Mouse (Mus musculus): ENCODE measurements around the gene Pkd1l2. TPM values are rescaled to one million over a fixed set of nuclear protein-coding genes. Genes with fewer than 3 reads are reported as not detected.

The Pkd1l2 gene
- polyA plus RNA-seq, 1 experiment from 2014 or later, result 0.19 TPM

DNA sequence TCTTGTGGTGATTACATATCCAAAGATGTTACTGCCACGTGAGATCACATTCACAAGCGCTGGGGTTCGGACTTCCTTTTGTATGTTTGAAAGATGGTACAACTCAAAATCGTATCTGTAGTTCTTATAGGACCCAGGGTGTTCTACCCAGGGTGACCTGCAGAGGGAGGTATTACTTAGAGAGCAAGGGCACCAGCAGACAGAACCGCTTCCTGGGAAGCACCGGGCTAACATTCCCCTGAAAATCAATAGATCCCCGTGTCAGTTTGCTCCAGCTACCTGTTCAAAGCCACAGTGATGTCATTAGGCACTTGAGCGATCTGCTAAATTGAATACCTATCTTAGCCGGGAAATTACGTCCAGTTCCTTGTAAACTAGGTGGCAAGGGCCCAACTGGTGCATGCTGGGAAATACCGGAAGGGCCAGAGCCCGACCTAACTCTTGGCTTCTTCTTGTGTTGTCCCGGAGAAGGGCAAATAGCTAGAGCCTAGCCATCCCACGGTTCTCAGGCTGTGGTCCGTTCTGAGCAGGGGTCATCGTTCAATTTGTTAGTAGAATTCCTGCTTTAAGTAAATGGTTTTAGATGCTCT lies 27.6 kb upstream of the Pkd1l2 start:
- 57% methylated on average over 16 of the region's 16 CpGs for WGBS
- no peaks in the 10 kb centered on the region for H3K9me3 ChIP-seq (replicated peaks)
- H3K4me3 ChIP-seq (replicated peaks), result no peak overlapping the region
- ATAC-seq (ENCODE audit: low FRiP score), result no peak
- H3K36me3 ChIP-seq, result no peaks in the 10 kb centered on the region
- no peaks in the 10 kb centered on the region for H3K4me1 ChIP-seq
- H3K27ac ChIP-seq (replicated peaks), result no peak overlapping the region
- H3K4me2 ChIP-seq, result no peak overlapping the region
- no peaks in the 10 kb centered on the region for H3K27me3 ChIP-seq (replicated peaks)
- H3K9ac ChIP-seq (replicated peaks), result no peak overlapping the region

DNA sequence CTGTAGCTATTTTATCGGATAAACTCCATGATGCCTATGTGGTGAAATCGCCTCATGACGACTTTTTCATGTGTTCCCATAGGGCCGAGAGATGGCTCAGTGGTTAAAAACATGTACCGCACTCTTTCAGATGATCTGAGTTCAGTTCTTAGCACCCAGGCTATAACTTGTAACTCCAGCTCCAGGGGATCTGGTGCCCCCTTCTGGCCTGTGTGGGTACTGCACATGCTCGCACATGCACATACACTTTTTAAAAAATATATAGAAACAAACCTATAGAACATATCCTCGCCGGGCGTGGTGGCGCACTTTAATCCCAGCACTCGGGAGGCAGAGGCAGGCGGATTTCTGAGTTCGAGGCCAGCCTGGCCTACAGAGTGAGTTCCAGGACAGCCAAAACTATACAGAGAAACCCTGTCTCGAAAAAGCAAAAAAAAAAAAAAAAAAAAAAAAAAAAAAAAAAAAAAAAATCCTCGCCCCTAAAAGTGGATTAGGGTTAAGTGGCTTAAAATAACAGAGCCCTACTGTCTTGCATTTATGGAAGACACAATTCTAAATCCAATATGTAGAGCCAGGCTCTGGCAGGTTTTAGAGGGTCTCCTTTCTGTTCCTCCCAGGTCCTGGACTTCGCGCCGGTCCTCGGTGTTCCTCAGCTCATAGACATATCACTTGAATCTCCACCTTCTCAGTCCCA lies 26.9 kb upstream of the Pkd1l2 start:
- Histone ChIP-seq H3K4me1 (no peaks in the 10 kb centered on the region), H3K9ac (replicated peaks) (no peak overlapping the region), H3K9me3 (replicated peaks) (no peaks in the 10 kb centered on the region), H3K36me3 (no peaks in the 10 kb centered on the region), H3K27ac (replicated peaks) (no peak overlapping the region), H3K27me3 (replicated peaks) (no peaks in the 10 kb centered on the region), H3K4me2 (no peak overlapping the region), H3K4me3 (replicated peaks) (no peak overlapping the region)
- ATAC-seq (ENCODE audit: low FRiP score), result no peak
- WGBS, result 94% methylated on average over 19 of the region's 19 CpGs

DNA sequence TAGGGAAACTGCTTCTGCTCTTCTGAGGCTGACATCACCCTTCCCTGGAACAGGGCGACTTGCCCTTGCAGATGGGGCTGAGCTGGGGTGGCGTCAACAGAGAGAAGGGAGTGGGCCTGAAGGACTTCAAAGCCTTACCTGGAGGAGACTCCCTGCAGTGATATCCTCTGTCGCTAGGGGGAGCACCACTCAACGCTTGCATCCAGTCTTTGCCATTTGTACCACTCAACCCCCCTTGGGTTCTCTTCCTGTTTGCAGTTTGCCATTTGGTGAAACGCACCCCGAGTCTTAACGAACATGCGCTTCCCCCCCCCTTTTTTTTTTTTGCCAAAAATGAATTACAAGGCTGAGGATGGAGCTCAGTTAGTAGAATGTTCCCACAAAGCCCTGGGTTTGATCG lies 25.3 kb upstream of the Pkd1l2 start:
- no peak for ATAC-seq (ENCODE audit: low FRiP score)
- H3K4me1 ChIP-seq, result no peaks in the 10 kb centered on the region
- no peak overlapping the region; the same call in 1 of the 2 replicates for H3K4me2 ChIP-seq
- H3K36me3 ChIP-seq, result no peaks in the 10 kb centered on the region
- H3K27me3 ChIP-seq (replicated peaks), result no peaks in the 10 kb centered on the region
- 18% methylated on average over 9 of the region's 9 CpGs for WGBS
- H3K4me3 ChIP-seq (replicated peaks), result no peak overlapping the region
- H3K27ac ChIP-seq (replicated peaks), result no peak overlapping the region
- H3K9me3 ChIP-seq (replicated peaks), result no peaks in the 10 kb centered on the region
- no peak overlapping the region for H3K9ac ChIP-seq (replicated peaks)

DNA sequence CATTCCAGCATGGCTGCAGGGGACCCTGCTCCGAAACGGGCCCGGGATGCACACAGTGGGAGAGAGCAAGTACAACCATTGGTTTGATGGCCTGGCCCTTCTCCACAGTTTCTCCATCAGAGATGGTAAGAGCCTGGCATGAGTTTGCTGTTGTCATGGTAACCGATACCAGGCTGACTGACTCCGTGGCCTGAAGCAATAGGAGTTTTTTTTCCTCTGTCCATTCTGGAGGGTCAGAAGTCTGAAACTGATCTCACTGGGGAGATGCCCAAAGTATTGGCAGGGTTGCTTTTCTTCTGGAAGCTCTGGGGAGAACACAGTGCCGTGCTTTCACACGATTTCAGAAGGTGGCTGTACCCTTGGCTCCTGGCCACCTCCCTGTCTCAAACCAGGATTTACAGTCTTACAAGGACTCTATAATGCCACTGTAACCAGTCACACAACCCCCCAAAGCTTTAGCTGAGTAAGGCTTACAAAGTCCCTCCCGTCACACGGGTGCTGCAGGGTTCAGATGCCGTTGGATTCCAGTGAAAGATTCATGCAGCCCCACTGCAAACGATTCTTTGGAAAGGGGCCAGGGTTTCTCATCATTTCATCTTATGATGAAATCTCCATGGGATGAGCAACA lies 15.4 kb upstream of the Pkd1l2 start:
- WGBS, result 20% methylated on average over 11 of the region's 11 CpGs
- H3K4me2 ChIP-seq, result peak overlapping the region; percentile 29

DNA sequence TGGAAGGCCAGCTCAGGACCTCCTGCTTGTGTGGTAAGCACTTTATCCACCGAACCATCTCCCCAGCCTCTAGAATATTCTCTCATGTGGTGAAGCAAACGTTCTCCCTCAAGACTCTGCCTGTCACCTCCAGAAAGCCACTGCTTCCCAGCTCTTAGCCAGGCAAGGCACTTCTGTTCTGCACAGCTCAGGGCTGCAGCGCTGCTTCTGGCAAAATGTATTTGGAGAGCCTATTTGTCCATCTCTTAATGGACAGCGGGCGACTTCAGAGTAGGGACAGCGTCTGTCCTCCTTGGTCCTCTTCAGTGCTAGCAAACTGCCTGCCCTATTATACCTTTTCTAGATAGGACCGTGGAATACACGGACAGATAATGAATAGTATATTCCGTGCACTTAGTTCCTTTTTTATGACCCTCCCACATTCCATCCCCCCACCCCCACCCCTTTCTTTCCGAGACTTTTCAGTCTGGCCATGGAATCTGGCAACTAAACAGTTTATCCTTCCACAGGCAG lies 14.9 kb upstream of the Pkd1l2 start:
- Histone ChIP-seq H3K27me3 (replicated peaks) (no peaks in the 10 kb centered on the region), H3K9me3 (replicated peaks) (no peaks in the 10 kb centered on the region), H3K27ac (replicated peaks) (peak overlapping the region; percentile 72), H3K4me3 (replicated peaks) (no peak overlapping the region), H3K4me1 (peaks cover 18% of the 10 kb centered on the region), H3K9ac (replicated peaks) (no peak overlapping the region; the same call in 1 of the 2 replicates), H3K36me3 (no peaks in the 10 kb centered on the region), H3K4me2 (peak overlapping the region; percentile 29)
- WGBS, result 51% methylated on average over 10 of the region's 10 CpGs
- ATAC-seq (ENCODE audit: low FRiP score), result 0 out of 2 replicates have a peak, but pooled peaks have one; percentile 29

More for the DNA sequence above, 15.4 kb upstream of the Pkd1l2 start:
- H3K27ac ChIP-seq (replicated peaks), result peak overlapping the region; percentile 72
- no peaks in the 10 kb centered on the region for H3K9me3 ChIP-seq (replicated peaks)
- no peaks in the 10 kb centered on the region for H3K36me3 ChIP-seq
- no peak overlapping the region; the same call in 1 of the 2 replicates for H3K9ac ChIP-seq (replicated peaks)
- no peaks in the 10 kb centered on the region for H3K27me3 ChIP-seq (replicated peaks)
- peaks cover 18% of the 10 kb centered on the region for H3K4me1 ChIP-seq
- H3K4me3 ChIP-seq (replicated peaks), result no peak overlapping the region
- ATAC-seq (ENCODE audit: low FRiP score), result peak; percentile 91

DNA sequence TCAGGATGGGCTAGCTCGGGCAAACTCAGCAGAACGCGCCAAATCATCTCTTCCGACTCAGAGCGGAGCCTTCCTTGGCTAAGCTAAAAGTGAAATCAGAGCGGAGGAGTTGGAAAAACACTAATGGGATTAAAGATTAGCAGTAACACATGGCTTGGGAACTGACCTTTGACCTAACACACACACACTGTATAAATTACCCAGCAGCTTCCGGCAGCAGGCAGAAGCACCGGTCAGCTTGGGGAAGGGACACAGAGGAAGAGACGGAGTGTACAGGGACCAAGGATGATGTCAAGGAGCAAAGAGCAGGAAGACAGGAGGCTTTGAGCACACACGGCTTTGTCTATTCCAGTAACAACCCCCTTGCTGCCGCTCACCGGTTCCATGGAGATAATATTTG lies 13.4 kb upstream of the Pkd1l2 start, which contains the start of gene Bco1:
Bco1 (plus strand) TSS at position 208 of the 400 bp plus-strand sequence.
- Histone ChIP-seq H3K9ac (replicated peaks) (no peak within 1 kb of the TSS), H3K27me3 (replicated peaks) (no peaks in the 10 kb centered on the region), H3K36me3 (no peaks in the 10 kb centered on the region), H3K4me1 (peaks cover 18% of the 10 kb centered on the region), H3K4me2 (no peak within 1 kb of the TSS), H3K4me3 (replicated peaks) (no peak within 1 kb of the TSS), H3K9me3 (replicated peaks) (no peaks in the 10 kb centered on the region), H3K27ac (replicated peaks) (peak within 1 kb of the TSS; percentile 72)
- 81% methylated on average over 12 of the region's 12 CpGs for WGBS
- ATAC-seq (ENCODE audit: low FRiP score), result no peak

DNA sequence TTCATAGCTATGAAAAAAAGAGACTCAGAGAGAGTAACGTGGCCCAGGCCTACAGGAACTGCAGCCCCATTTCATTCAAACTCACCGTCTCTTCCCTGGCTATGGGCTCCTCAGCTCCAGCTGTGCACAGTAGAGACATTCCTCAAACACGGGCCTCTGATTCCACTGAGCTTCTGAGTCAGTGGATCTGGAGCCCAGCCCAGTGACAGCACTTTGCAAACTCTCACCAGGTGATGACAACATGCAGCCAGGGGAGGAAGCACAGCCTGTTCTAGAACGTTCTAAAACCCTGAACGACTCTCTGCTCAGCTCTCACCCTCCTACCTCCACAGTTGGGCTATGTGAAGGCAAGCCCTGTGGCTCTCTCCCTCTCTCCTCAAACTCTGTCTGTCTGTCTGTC lies 11.8 kb upstream of the Pkd1l2 start:
- Histone ChIP-seq H3K9me3 (replicated peaks) (no peaks in the 10 kb centered on the region), H3K27ac (replicated peaks) (no peak overlapping the region), H3K4me3 (replicated peaks) (no peak overlapping the region), H3K36me3 (no peaks in the 10 kb centered on the region), H3K27me3 (replicated peaks) (no peaks in the 10 kb centered on the region), H3K9ac (replicated peaks) (no peak overlapping the region), H3K4me1 (peaks cover 18% of the 10 kb centered on the region), H3K4me2 (no peak overlapping the region)
- 65% methylated on average over 5 of the region's 5 CpGs for WGBS
- ATAC-seq (ENCODE audit: low FRiP score), result no peak

DNA sequence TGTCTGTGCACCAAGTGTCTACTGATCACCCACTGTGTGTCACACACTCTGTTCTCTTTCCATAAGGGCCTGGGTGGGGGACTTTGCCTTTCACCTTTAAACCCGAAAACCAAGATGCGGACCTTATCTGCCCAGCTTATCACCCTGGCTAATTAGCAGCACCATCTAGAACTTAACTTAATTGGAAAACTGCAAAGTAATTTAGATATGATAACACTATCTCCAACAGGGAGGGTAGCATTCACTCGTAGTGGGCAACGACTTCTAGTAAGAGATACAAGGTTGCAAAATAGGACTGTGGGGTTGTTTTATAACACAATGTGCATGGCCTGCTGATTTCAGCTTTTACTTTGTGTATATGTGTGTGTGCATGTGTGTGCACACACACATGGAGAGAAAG lies 7.6 kb upstream of the Pkd1l2 start:
- no peak for ATAC-seq (ENCODE audit: low FRiP score)
- H3K4me3 ChIP-seq (replicated peaks), result no peak overlapping the region
- H3K36me3 ChIP-seq, result no peaks in the 10 kb centered on the region
- H3K9me3 ChIP-seq (replicated peaks), result no peaks in the 10 kb centered on the region
- no peaks in the 10 kb centered on the region for H3K4me1 ChIP-seq
- no peak overlapping the region for H3K27ac ChIP-seq (replicated peaks)
- H3K27me3 ChIP-seq (replicated peaks), result no peaks in the 10 kb centered on the region
- over 99% methylated on average over 4 of the region's 4 CpGs for WGBS
- H3K9ac ChIP-seq (replicated peaks), result no peak overlapping the region
- H3K4me2 ChIP-seq, result no peak overlapping the region

DNA sequence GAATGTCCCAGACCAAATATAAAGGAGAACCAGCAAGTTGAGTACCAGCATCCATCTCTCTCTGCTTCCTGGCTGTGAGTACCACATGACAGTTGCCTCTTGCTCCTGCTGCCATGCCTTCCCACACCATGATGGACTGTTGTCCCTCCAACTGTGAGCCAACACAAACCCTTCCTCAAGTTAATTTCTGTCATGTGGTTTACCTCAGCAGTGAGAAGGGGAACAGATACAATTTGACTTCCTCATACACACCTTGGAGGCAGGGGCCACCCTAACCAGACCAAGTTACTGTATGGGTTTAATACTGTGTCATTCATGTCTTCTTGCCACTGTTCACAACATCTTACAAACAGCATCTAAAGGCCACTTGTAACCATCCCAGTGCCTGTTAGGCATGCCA lies 4.8 kb upstream of the Pkd1l2 start:
- Histone ChIP-seq H3K9me3 (replicated peaks) (no peaks in the 10 kb centered on the region), H3K4me2 (no peak overlapping the region), H3K27me3 (replicated peaks) (no peaks in the 10 kb centered on the region)

DNA sequence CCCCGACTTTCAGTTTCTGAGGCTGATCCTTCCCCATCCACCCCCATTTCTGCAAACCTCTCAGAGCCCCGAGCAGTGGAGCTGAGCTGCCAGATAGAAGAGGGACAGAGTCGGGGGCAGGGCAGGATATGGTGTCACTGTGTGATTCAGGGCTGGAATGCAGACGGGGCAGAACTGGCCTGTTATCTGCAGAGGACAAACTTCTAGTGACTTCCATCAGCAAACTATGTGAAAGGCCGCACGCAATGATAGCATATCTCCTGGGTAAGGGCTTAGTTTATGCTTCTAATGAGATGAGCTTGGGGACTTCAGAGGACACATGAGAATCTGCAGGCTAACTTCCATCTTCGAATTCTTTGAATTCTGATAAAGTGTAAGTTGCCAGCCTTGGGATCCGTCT lies 3.3 kb upstream of the Pkd1l2 start:
- no peaks in the 10 kb centered on the region for H3K27me3 ChIP-seq (replicated peaks)
- H3K36me3 ChIP-seq, result no peaks in the 10 kb centered on the region
- no peaks in the 10 kb centered on the region for H3K4me1 ChIP-seq
- H3K9ac ChIP-seq (replicated peaks), result no peak overlapping the region
- no peak for ATAC-seq (ENCODE audit: low FRiP score)
- no peak overlapping the region for H3K4me2 ChIP-seq
- no peak overlapping the region for H3K27ac ChIP-seq (replicated peaks)
- H3K9me3 ChIP-seq (replicated peaks), result no peaks in the 10 kb centered on the region
- WGBS, result 66% methylated on average over 8 of the region's 8 CpGs
- H3K4me3 ChIP-seq (replicated peaks), result no peak overlapping the region

More for the DNA sequence above, 4.8 kb upstream of the Pkd1l2 start:
- H3K4me3 ChIP-seq (replicated peaks), result no peak overlapping the region
- no peaks in the 10 kb centered on the region for H3K36me3 ChIP-seq
- no peaks in the 10 kb centered on the region for H3K4me1 ChIP-seq
- H3K27ac ChIP-seq (replicated peaks), result no peak overlapping the region
- no peak for ATAC-seq (ENCODE audit: low FRiP score)
- H3K9ac ChIP-seq (replicated peaks), result no peak overlapping the region

DNA sequence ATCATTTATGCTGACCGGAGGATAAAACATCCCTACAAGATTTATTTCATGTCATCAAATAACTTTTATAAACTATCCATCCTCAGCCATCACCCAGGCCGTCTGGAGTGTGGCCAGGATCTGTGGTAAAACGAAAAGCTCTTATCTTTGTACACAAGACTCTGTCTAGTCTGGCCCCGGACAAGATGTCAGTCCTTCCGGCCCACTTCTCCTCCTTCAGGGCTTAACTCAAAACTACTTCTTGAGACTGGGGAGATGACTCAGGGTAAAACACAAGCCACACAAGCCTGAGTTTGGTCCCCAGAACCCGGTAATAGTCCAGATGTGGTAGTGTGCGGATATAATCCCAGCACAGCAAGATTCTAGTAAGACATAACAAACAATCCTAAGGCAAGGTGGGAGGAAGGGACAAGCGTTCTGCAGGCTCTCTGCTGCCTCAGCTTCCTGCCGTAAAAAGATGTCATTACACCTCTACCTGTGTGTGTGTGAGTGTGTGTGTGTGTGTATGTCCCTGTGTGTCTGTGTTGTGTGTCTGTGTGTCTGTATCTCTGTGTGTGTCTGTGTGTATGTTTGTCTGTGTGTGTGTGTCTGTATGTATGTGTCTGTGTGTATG lies 804 bp upstream of the Pkd1l2 start:
- Histone ChIP-seq H3K4me2 (no peak overlapping the region), H3K27me3 (replicated peaks) (no peaks in the 10 kb centered on the region), H3K9me3 (replicated peaks) (no peaks in the 10 kb centered on the region), H3K27ac (replicated peaks) (no peak overlapping the region), H3K9ac (replicated peaks) (no peak overlapping the region), H3K4me1 (no peaks in the 10 kb centered on the region), H3K36me3 (no peaks in the 10 kb centered on the region), H3K4me3 (replicated peaks) (no peak overlapping the region)
- WGBS, result 79% methylated on average over 9 of the region's 9 CpGs
- ATAC-seq (ENCODE audit: low FRiP score), result no peak

Measured in neural tube, embryonic 15.5 days (tissue).